Mouse (Mus musculus) gastrocnemius, adult 2 months (tissue): ENCODE data around the gene Gm11554. TPM values are rescaled to one million over a fixed set of nuclear protein-coding genes. Genes with fewer than 3 reads are reported as not detected.

Experiments
- DNase-seq: peaks from one replicate; pipeline ENCODE4 v3.0.0; 2022
- H3K27ac ChIP-seq: fragments of 200-600 bp; 2 replicates; pipeline ENCODE4 v1.8.1; 2022; ENCODE audit warnings: mild to moderate bottlenecking
- H3K4me3 ChIP-seq: fragments of 200-600 bp; 2 replicates; pipeline ENCODE4 v1.8.1; 2022; ENCODE audit warnings: mild to moderate bottlenecking, moderate library complexity
- CTCF ChIP-seq: fragments of 200-600 bp; IDR thresholded peaks from 2 replicates; pipeline ENCODE4 v1.8.1; 2022; ENCODE audit warnings: antibody characterized with exemption, mild to moderate bottlenecking, moderate library complexity
- intact Hi-C: fragments of 180-260 bp; cut with DNase I; formaldehyde crosslinking; loops from one replicate; pipeline ENCODE4 v1.15.1; 2025
- total RNA-seq, 2 experiments: library from RNA; stranded (reverse); gene quantifications; 2 replicates each; pipeline ENCODE4 v1.2.3; 2021

Gm11554 gene
- total RNA-seq, 2 experiments from 2014 or later: not detected

DNA sequence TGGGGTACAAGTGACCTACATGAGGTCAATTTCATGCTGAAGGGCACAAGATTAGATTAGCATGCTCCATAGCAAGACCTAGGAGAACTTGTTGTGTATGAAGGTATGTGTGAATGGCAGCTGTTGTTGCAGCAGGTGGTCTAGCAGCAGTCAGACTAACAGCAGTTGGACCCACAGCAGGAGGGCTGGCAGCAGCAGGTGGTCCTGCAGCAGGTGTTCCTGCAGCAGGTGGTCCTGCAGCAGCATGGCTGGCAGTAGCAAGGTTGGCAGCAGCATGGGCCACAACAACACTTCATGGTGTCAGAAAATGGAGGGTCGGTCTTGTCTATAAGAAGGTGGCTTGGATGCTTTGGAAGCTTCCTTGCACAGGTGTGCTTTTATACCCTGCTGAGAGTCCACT, 45.4 kb downstream of the Gm11554 start:
- DNase-seq: no peak
- intact Hi-C loops: no loop called here
- no peak for TF ChIP-seq CTCF
- H3K4me3 ChIP-seq: no peak overlapping the region
- no peak overlapping the region for H3K27ac ChIP-seq

Other genes with a start within 250 kb of the Gm11554 start
- not detected for gene Krtap3-2, start 247.6 kb downstream of the Gm11554 start, total RNA-seq
- not detected for gene Gm11939, start 245.0 kb downstream of the Gm11554 start, total RNA-seq
- gene Krtap3-1, start 237.8 kb downstream of the Gm11554 start, total RNA-seq: not detected
- gene Krtap1-5, start 223.4 kb downstream of the Gm11554 start, total RNA-seq: not detected
- not detected for gene Krtap1-4, start 220.8 kb downstream of the Gm11554 start, total RNA-seq
- gene Krtap1-3, start 213.1 kb downstream of the Gm11554 start, total RNA-seq: not detected
- not detected for gene Krtap9-3, start 206.3 kb downstream of the Gm11554 start, total RNA-seq
- gene Gm11938, start 201.1 kb downstream of the Gm11554 start, total RNA-seq: not detected
- gene Gm11937, start 194.3 kb downstream of the Gm11554 start, total RNA-seq: not detected
- not detected for gene Krtap2-4, start 189.6 kb downstream of the Gm11554 start, total RNA-seq
- not detected for gene Gm11562, start 184.0 kb downstream of the Gm11554 start, total RNA-seq
- not detected for gene Krtap4-1, start 176.2 kb downstream of the Gm11554 start, total RNA-seq
- not detected for gene Krtap4-2, start 169.4 kb downstream of the Gm11554 start, total RNA-seq
- not detected for gene Krtap4-7, start 160.4 kb downstream of the Gm11554 start, total RNA-seq
- gene Gm11555, start 154.2 kb downstream of the Gm11554 start, total RNA-seq: not detected
- not detected for gene Gm11563, start 145.5 kb downstream of the Gm11554 start, total RNA-seq
- not detected for gene Krtap4-6, start 138.5 kb downstream of the Gm11554 start, total RNA-seq
- gene Gm14190, start 113.7 kb downstream of the Gm11554 start, total RNA-seq: not detected
- gene Gm14180, start 70.2 kb downstream of the Gm11554 start, total RNA-seq: not detected
- not detected for gene Gm11595, start 31.5 kb downstream of the Gm11554 start, total RNA-seq
- not detected for gene Krtap4-8, start 23.7 kb downstream of the Gm11554 start, total RNA-seq
- gene Krtap4-9, start 19.2 kb downstream of the Gm11554 start, total RNA-seq: not detected
- gene Gm11596, start 11.0 kb downstream of the Gm11554 start, total RNA-seq: not detected
- not detected for gene Gm11569, start 5.5 kb downstream of the Gm11554 start, total RNA-seq
- not detected for gene Krtap4-13, start 5.4 kb upstream of the Gm11554 start, total RNA-seq
- gene Gm11564, start 11.2 kb upstream of the Gm11554 start, total RNA-seq: not detected
- not detected for gene 2300003K06Rik, start 33.6 kb upstream of the Gm11554 start, total RNA-seq
- not detected for gene Krtap4-16, start 47.2 kb upstream of the Gm11554 start, total RNA-seq
- not detected for gene Gm11568, start 53.5 kb upstream of the Gm11554 start, total RNA-seq
- not detected for gene Gm11559, start 60.0 kb upstream of the Gm11554 start, total RNA-seq
- not detected for gene Krtap9-1, start 68.9 kb upstream of the Gm11554 start, total RNA-seq
- gene Gm11567, start 74.7 kb upstream of the Gm11554 start, total RNA-seq: not detected
- not detected for gene Krtap31-1, start 103.5 kb upstream of the Gm11554 start, total RNA-seq
- gene Gm11565, start 110.3 kb upstream of the Gm11554 start, total RNA-seq: not detected
- gene Krtap31-2, start 131.8 kb upstream of the Gm11554 start, total RNA-seq: not detected
- gene Krtap9-5, start 144.0 kb upstream of the Gm11554 start, total RNA-seq: not detected
- gene Krtap29-1, start 174.6 kb upstream of the Gm11554 start, total RNA-seq: not detected
- gene Krtap16-1, start 182.2 kb upstream of the Gm11554 start, total RNA-seq: not detected
- not detected for gene Krtap17-1, start 189.5 kb upstream of the Gm11554 start, total RNA-seq
- not detected for gene Krt33a, start 211.8 kb upstream of the Gm11554 start, total RNA-seq
- gene Krt33b, start 225.4 kb upstream of the Gm11554 start, total RNA-seq: not detected
- gene Krt34, start 237.1 kb upstream of the Gm11554 start, total RNA-seq: not detected
- gene Krt31, start 246.1 kb upstream of the Gm11554 start, total RNA-seq: not detected